Mouse (Mus musculus) lung, embryonic 16.5 days (tissue): ENCODE measurements at regions not wholly inside any gene's neighbourhood (a gene's known extent, or its start where the extent isn't known, plus 50 kb on each side); places are given as distances from the start of the nearest gene placed in this dataset.

Experiments used
- ATAC-seq: fragments of 200-750 bp; cut with Nextera tagmentation; 2 replicates; pipeline ENCODE4 v1.8.0; 2017; ENCODE audit warnings: low read depth, mild to moderate bottlenecking, moderate library complexity
- H3K27ac ChIP-seq: fragments of 300-500 bp; sonication (generic); 2 replicates; pipeline ENCODE4 v1.5.1; 2014; ENCODE audit warnings: mild to moderate bottlenecking, control low read depth, low read length
- H3K27me3 ChIP-seq: fragments of 300-500 bp; sonication (generic); 2 replicates; pipeline ENCODE4 v1.6.1; 2014; ENCODE audit warnings: low read depth, low read length, mixed read lengths; ENCODE audit not compliant: control insufficient read depth, insufficient read depth
- H3K36me3 ChIP-seq: fragments of 300-500 bp; sonication (generic); 2 replicates; pipeline ENCODE4 v1.6.1; 2014; ENCODE audit warnings: low read length; ENCODE audit not compliant: control insufficient read depth, insufficient read depth
- H3K4me1 ChIP-seq: fragments of 300-500 bp; sonication (generic); replicated peaks from 2 replicates; pipeline ENCODE4 v1.6.1; 2014; ENCODE audit warnings: low read length, mixed read lengths; ENCODE audit not compliant: control insufficient read depth, insufficient read depth
- H3K4me2 ChIP-seq: fragments of 300-500 bp; sonication (generic); 2 replicates; pipeline ENCODE4 v1.6.1; 2014; ENCODE audit warnings: low read depth, low read length, control low read depth
- H3K4me3 ChIP-seq: fragments of 300-500 bp; sonication (generic); 2 replicates; pipeline ENCODE4 v1.5.1; 2014; ENCODE audit warnings: mild to moderate bottlenecking, low read length, control low read depth
- H3K9ac ChIP-seq: fragments of 300-500 bp; sonication (generic); 2 replicates; pipeline ENCODE4 v1.6.1; 2014; ENCODE audit warnings: low read length, control low read depth
- H3K9me3 ChIP-seq: fragments of 300-500 bp; sonication (generic); 2 replicates; pipeline ENCODE4 v1.6.1; 2016; ENCODE audit warnings: low read length; ENCODE audit not compliant: control insufficient read depth
- WGBS: fragments of 180-500 bp; shearing (Covaris S2); extraction: QIAGEN DNeasy Blood & Tissue Kit; methylation state at CpG from one replicate; pipeline ENCODE4 v1.1.7; 2014; 5-methylcytosine and 5-hydroxymethylcytosine counted together

DNA sequence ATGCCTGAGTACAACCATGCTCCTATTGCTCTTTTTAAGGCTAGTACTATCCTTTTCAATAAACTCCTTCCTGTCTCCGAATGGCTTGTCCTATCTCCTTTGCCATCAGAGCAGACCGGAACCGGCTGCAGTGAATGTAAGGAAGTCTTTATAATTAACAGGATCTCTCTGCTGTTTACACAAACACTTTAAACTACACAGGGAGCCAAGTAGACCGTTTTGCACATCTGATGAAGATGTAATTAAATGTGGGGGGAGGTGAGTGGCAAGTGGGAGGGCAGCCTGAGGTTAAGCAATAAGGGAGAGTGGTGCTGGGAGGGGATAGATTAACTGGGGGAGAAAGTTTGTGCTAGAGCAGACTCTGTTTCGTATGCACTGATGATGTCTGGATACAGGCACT lies 561.9 kb downstream of the Dhx35 start:
- Histone ChIP-seq H3K9me3 (no peaks in the 10 kb centered on the region), H3K4me3 (no peak overlapping the region), H3K36me3 (no peaks in the 10 kb centered on the region), H3K4me1 (peaks cover 5% of the 10 kb centered on the region; the same call in 1 of the 2 replicates), H3K27ac (no peak overlapping the region), H3K27me3 (no peaks in the 10 kb centered on the region), H3K4me2 (no peak overlapping the region), H3K9ac (no peak overlapping the region)
- peak; percentile 80 for ATAC-seq
- WGBS = 15% methylated on average over 5 of the region's 5 CpGs

- Histone ChIP-seq H3K27ac (no peak overlapping the region), H3K9ac (no peak overlapping the region), H3K36me3 (no peaks in the 10 kb centered on the region), H3K27me3 (no peaks in the 10 kb centered on the region), H3K4me1 (peaks cover 5% of the 10 kb centered on the region; the same call in 1 of the 2 replicates), H3K4me2 (no peak overlapping the region), H3K4me3 (no peak overlapping the region), H3K9me3 (no peaks in the 10 kb centered on the region)
- ATAC-seq = no peak
- WGBS = 72% methylated on average over 3 of the region's 3 CpGs
These were observed 566.8 kb downstream of the Dhx35 start for GRCm38 (mm10) chr2:159361371-159361770.

GRCm38 (mm10) chr2:159392865-159393264 lies 598.3 kb downstream of the Dhx35 start:
- Histone ChIP-seq H3K9me3 (no peaks in the 10 kb centered on the region), H3K27ac (no peak overlapping the region), H3K9ac (no peak overlapping the region), H3K4me1 (no peaks in the 10 kb centered on the region), H3K36me3 (no peaks in the 10 kb centered on the region), H3K4me2 (no peak overlapping the region), H3K27me3 (no peaks in the 10 kb centered on the region), H3K4me3 (no peak overlapping the region)
- WGBS = 26% methylated on average over 10 of the region's 10 CpGs
- peak; percentile 97 for ATAC-seq

- ATAC-seq = no peak
- H3K4me2 ChIP-seq = no peak overlapping the region
- H3K9ac ChIP-seq = no peak overlapping the region
- H3K9me3 ChIP-seq = no peaks in the 10 kb centered on the region
- H3K4me3 ChIP-seq = no peak overlapping the region
- H3K4me1 ChIP-seq = no peaks in the 10 kb centered on the region
- no peaks in the 10 kb centered on the region for H3K27me3 ChIP-seq
- no peaks in the 10 kb centered on the region for H3K36me3 ChIP-seq
- 66% methylated on average over 9 of the region's 9 CpGs for WGBS
- no peak overlapping the region for H3K27ac ChIP-seq
These were observed 607.0 kb downstream of the Dhx35 start for GRCm38 (mm10) chr2:159401421-159402100.

DNA sequence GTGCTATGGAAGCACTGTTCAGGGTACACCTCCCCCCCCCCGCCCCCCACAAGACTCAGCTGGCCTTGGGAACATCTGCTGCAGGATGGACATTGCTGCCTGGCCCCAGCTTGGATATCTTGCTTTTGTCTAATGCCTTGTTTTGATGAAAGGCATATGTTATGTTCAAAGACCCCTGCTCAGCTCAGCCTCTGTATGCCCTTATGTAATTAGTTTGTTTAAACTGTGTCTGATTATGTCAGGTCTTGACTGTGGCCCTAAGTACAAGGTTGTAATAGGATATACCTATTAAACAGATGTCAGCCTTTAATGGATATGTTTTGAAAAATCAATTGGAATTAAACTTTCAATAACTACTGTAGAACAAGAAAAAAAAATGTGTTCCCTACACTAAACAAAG lies 610.3 kb downstream of the Dhx35 start:
- H3K4me3 ChIP-seq = no peak overlapping the region
- H3K4me1 ChIP-seq = no peaks in the 10 kb centered on the region
- no peaks in the 10 kb centered on the region for H3K27me3 ChIP-seq
- H3K27ac ChIP-seq = no peak overlapping the region
- H3K9ac ChIP-seq = no peak overlapping the region
- no peak for ATAC-seq
- H3K36me3 ChIP-seq = no peaks in the 10 kb centered on the region
- 38% methylated on average over 1 of the region's 1 CpGs for WGBS
- H3K9me3 ChIP-seq = no peaks in the 10 kb centered on the region
- no peak overlapping the region for H3K4me2 ChIP-seq

DNA sequence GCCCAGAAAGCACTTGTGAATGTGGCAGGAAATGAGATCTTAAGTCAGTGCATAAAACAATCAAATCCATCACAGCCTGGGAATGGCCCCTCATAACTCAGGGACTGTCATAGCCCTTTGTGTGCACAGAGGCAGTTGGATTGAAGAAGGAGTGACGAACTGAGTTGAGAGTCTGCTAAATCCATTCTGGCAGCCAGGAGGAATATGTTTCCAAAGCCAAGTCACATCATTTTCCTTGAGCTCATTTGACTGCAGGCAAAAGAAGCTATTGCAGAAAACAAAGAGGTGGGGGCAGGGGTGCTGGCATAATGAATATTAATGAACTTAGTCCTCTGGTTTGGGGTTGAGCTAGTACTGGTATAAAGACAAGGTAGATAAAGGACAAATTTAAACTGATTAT lies 620.0 kb downstream of the Dhx35 start:
- Histone ChIP-seq H3K4me1 (0 out of 2 replicates have a peak, but pooled peaks cover 6% of the 10 kb centered on the region), H3K27ac (no peak overlapping the region), H3K4me3 (no peak overlapping the region), H3K9me3 (no peaks in the 10 kb centered on the region), H3K27me3 (no peaks in the 10 kb centered on the region), H3K36me3 (no peaks in the 10 kb centered on the region), H3K9ac (no peak overlapping the region), H3K4me2 (no peak overlapping the region)
- peak; percentile 67; the same call in 1 of the 2 replicates for ATAC-seq
- WGBS = 5% methylated on average over 1 of the region's 1 CpGs

- Histone ChIP-seq H3K36me3 (no peaks in the 10 kb centered on the region), H3K4me1 (0 out of 2 replicates have a peak, but pooled peaks cover 6% of the 10 kb centered on the region), H3K4me2 (no peak overlapping the region), H3K27me3 (no peaks in the 10 kb centered on the region), H3K9me3 (no peaks in the 10 kb centered on the region), H3K9ac (no peak overlapping the region), H3K4me3 (no peak overlapping the region), H3K27ac (no peak overlapping the region)
- ATAC-seq = no peak
- 72% methylated on average over 7 of the region's 7 CpGs for WGBS
These were observed 623.8 kb downstream of the Dhx35 start for GRCm38 (mm10) chr2:159418371-159418940.

- H3K27ac ChIP-seq = no peak overlapping the region
- H3K27me3 ChIP-seq = no peaks in the 10 kb centered on the region
- H3K4me2 ChIP-seq = no peak overlapping the region
- H3K36me3 ChIP-seq = no peaks in the 10 kb centered on the region
- H3K4me1 ChIP-seq = no peaks in the 10 kb centered on the region
- no peaks in the 10 kb centered on the region for H3K9me3 ChIP-seq
- ATAC-seq = no peak
- 29% methylated on average over 7 of the region's 7 CpGs for WGBS
- no peak overlapping the region for H3K9ac ChIP-seq
- no peak overlapping the region for H3K4me3 ChIP-seq
These were observed 627.8 kb downstream of the Dhx35 start for GRCm38 (mm10) chr2:159422281-159422937.

DNA sequence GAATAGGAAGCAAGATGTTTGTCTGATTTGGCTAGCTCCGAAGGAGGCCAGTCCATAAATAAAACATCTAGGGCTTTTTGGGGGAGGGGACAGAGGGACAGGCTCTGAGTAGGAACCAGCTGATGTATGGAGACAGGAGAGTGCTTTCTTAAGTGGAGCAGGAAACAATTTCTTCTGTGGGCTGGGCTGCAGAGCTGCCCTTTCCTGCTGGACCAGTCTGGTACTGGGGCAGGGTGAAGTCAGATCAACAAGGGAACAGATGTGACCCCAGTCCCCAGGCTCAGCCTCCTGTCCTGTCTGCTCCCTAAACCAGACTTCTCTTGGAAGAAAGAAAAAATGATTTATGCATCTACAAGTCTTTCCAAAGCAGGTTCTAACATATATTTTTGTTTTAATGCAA lies 633.6 kb downstream of the Dhx35 start:
- no peaks in the 10 kb centered on the region for H3K27me3 ChIP-seq
- H3K9me3 ChIP-seq = no peaks in the 10 kb centered on the region
- H3K4me3 ChIP-seq = no peak overlapping the region
- H3K27ac ChIP-seq = no peak overlapping the region
- no peaks in the 10 kb centered on the region for H3K36me3 ChIP-seq
- H3K4me1 ChIP-seq = no peaks in the 10 kb centered on the region
- H3K9ac ChIP-seq = no peak overlapping the region
- no peak overlapping the region for H3K4me2 ChIP-seq
- WGBS = 6% methylated on average over 1 of the region's 1 CpGs
- no peak for ATAC-seq
